Mouse (Mus musculus): ENCODE measurements around the gene Mark1. TPM values are rescaled to one million over a fixed set of nuclear protein-coding genes. Genes with fewer than 3 reads are reported as not detected.

The Mark1 gene
- total RNA-seq (2015) (0.05 and 0.13 TPM in 2 replicates), total RNA-seq (2017) (not detected in 2 replicates)

DNA sequence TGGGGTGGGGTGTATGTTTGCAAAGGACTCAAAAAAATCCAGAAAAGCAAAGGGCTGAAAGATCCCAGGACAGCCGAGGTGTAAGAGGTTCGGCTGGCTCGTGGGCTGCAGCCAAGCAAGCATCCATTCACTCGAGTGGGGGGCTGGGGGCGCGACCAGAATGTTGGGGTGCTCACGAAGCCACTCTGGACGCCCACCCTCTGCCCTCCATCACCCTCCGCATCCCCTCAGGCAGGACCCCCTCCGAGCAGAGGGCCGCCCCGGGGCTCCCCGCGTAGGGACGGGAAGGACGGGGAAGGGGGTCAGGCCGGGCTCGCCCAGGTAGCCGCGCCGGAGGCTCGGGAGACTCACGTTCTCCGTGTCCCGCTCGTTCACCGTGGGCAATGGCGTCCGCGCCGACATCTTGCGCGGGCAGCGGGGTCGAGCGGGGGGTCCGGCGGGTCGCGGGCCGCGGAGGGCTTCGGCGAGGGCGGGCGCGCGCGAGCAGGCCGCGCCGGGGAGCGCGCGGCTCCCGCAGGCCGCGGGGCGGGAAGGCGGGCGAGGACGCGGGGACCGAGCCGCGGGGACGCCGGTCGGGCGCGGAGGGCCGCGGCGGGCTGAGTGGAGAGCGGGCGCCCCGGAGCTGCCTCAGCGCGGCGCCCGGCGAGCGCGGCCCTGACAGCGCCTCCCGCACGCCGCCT, at the start of gene Mark1:
Gene Mark1 (minus strand): TSS at position 500 of the 680 bp plus-strand sequence.
- ATAC-seq (ENCODE audit: poor library complexity, severe bottlenecking) = no peak

DNA sequence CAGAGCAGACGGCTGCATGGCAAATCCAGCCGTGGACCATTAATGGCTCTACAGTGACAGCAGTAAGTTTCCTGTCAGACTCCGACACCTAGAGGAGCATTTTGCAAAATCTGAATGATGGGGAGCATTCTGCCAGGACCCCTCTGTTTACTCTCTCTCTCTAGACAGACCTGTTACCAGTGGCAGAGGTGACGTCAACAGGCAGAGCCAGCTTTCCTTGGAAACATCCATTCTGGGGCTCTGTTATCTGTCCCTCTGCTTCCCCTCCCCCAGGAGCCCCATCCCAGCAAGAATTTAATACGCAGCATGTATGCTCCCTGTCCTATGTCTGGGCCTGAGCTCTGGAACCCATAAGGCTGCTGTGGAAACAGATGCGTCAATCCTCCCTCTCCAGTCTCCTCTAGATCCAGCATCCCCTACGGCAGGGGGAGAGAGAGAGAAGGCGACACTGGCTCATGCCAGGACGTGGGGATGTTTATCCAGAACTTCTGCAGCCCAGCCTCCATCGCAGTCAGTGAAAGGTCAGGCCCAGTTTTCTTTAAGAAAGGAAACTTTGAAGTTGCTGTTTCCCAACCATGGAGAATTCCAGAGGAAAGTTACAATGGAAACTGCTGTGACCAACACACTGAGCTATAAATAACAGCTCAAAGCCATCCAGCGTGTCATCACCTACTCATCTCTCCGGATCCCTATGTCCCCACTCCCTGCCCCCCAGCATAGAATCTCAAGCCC, 48.3 kb upstream of the Mark1 start:
- ATAC-seq (ENCODE audit: poor library complexity, severe bottlenecking) = no peak

DNA sequence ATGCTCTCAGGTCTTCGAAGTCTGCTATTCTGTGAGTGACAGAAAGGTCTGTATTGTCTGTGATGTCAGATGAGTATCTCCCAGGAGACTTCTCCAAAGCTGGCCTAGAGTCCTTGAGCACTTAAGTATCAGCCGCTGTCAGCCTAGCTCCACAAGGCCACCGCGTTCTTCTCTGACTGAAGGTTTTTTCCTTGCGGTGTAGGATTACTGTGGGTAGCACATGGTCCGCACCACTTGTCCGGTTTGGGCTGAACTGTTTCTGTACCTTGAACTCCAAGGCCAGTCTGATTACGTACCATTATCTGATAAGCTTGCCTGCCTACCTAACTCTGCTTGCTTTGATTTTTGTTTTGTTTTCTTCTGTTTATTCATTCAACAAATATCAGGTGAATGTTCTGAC, 47.1 kb upstream of the Mark1 start:
- no peak for ATAC-seq (ENCODE audit: poor library complexity, severe bottlenecking)

DNA sequence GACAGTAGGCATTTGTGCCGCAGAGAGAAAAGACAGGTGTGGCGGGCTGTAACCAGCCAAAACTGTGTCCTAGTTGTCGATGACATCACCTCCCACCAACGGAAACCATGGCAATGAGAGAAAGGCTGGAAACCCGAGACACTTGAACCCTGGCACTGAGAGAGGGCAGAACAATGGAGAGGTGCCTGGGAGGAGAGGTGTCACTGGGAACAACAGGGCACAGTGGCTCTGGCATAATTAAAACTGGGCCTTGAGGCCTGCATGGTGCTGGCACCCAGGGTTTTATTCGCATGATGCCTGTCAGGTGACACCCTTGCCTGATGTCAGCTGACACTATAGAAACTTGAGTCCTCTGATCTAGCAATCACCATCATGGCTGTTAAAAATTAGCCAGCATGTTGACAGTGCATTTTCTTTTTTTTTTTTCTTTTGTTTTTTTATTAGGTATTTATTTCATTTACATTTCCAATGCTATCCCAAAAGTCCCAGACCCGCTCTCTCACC, 38.9 kb upstream of the Mark1 start:
- no peak for ATAC-seq (ENCODE audit: poor library complexity, severe bottlenecking)

DNA sequence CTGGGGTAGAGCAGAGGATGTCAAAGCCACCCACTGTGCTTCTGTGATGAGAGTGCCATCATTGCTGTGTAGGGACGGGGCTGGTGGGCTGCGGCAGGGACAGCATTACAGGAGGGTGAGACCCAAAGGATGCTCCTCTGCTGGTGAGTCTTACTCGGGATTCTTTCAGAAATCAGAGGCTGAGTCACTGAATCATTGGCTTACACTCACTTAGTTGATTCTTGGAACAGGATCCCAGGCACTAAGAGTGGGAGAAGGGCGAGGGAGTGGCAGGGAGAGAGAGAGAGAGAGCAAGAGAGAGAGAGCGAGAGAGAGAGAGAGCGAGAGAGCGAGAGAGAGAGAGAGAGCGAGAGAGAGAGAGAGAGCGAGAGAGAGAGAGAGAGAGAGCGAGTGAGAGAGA, 31.2 kb upstream of the Mark1 start:
- ATAC-seq (ENCODE audit: poor library complexity, severe bottlenecking) = no peak

DNA sequence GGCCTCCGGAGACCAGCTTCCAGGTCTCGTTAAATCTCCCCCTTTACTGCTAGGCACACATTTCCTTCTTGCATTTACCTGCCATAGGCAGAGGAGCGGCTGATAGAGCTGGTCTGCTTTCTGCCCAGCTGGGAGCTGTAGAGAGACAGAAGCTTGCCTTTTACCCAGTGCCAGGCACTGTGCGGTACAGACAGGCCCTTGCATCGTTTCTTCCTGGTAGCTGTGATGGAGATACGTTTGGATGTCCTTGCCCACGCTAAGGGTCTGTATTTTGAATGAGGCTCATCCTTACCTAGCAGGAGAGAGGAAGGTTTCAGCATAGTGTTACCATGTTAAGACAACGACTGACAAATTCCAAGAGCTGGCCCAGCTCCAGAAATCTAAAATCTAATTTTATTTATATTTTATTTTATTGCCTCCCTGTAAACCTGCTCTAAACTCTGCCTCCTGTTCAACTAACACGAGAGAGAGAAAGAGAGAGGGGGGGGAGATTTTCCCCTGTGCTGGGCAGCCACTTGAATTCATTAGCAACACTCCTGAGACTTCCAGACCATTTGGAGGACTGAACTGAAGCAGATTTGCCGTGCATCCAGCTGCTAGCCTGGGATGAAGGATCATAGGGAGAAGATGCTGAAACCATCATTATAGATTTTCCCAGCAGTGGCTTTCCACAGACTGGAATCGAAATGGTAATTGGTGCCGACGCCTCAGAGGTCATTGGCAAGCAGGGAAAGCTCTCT, 21.2 kb upstream of the Mark1 start:
- no peak for ATAC-seq (ENCODE audit: poor library complexity, severe bottlenecking)

DNA sequence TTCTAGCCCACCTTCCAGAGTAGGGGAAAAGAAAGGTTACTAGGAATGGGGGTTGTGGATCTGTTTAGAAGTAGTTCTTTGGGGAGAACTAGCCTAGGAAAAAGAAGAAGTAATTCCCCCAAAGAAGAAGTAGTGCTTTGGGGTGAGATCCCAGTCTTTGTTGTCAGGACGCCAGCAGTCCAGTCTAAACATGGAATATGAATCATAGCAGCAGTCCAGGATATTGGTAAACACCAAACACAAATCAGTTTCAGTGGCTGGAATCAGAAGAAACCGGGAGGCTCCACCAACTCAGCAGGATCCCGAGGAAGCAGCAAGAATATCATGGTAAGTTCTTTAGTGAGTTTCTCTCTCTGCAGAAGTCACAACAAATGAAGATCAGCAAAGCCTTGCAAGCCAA, 13.2 kb upstream of the Mark1 start:
- no peak for ATAC-seq (ENCODE audit: poor library complexity, severe bottlenecking)

DNA sequence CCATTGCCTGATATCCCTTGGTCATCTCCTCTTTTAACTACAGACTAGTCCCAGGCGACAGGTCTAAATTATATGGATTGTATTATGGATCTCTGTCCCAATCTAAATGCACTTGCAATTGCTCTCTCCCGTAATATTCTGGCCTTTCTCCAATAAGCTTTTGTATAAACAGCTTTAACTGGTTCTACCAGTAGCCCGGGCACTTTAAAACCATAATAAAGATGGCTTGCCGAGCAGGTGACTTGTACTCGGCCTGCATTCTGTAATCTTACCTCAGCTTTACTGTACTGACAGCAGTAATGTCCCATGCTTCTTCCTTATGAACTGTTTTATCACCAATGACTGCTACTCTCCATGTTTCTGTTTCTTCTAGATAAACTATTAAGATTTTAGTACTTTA, 7.7 kb upstream of the Mark1 start:
- ATAC-seq (ENCODE audit: poor library complexity, severe bottlenecking) = no peak

DNA sequence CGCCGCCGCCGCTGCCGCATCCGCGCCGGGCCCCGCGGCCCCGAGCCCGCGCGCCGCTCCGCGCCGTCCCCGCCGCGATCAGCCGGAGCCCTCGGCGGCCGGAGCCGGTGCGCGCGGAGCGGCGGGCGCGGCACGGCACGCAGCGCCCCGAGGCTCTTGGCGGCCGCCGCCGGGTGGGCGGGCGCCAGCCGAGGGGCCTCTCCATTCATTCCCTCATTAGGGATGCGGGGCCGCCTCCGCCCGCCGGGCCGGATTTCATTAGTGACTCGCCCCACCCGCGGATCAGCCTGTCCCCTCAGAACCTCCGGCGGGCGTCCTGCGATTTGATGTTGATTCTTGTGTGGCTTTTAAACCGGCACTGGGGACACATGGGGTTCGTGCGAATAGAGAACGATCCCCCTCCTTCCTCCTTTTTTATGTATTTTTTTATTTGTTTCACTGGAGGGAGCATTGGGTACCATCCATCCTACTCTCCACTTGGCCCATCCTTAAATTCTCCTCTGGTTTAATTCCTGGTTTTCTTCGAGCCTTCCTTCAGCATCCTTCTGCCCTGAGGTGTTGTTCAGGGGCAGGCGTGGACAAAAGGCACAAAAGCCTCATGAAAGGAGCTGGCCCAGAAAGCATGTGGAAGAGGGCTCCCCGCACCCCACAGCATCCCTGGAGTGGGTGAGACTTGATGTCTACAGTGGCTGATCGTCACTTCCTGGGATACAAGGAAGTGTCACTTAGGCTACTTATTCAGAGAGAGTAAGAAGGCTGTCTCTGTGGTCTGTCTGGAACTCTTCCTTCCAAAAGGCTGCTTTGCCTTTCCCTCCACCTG, 620 bp upstream of the Mark1 start:
- no peak for ATAC-seq (ENCODE audit: poor library complexity, severe bottlenecking)

DNA sequence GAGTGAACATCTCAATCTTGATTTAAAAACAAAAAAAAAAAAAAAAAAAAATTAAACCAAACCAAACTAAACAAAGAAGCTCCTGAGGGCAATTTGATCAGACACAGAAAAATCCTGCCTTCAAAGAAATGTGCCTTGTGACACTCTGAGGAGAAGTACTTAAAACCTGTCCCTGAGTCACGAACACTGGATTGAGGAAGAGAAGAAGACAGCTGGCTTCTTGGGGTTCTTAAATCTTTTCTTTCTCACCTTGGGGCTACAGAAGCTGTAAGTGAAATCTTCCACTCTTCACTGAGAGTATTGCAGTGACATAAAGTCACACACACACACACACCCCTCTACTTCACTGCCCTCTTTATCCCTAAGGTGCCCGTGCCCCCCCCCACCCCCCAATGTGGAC, 739 bp downstream of the Mark1 start:
- no peak for ATAC-seq (ENCODE audit: poor library complexity, severe bottlenecking)

DNA sequence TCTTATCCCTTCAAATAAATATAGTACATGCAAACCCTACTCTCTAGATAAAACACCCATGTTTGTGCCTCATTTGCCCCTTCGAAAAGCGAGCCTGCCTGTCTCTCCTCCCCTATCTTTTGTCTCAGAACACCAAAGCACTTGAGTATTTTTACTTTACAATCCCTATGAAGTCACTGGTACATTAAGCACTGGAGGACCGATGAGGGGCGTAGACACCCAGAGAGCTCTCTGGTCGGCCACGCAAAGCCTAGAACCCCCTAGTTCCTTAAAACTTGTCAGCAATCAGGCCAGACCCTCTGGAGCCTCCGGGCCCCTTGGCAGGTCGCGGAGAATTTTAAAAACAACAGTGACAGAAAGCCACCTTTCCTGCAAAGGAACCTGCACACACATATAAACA, 1.2 kb downstream of the Mark1 start:
- no peak for ATAC-seq (ENCODE audit: poor library complexity, severe bottlenecking)

DNA sequence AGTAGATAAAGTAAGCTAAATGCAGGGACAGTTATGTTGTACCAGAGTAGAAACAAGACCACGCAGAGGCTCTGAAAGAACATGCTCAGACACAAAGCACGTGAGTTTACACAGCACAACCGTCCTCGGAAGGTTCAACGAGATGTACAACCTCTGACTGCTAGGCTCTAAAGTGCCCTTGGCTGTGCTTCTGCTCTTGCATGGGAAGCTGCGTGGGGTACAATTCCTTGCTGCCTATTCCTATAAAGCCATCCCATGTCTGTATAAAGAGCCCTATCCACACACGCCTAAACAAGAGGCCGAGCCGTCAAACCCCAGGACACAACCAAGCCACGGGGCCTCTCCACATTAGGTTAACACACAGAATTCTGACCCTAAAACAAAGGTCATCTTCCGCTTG, 1.9 kb downstream of the Mark1 start:
- no peak for ATAC-seq (ENCODE audit: poor library complexity, severe bottlenecking)

DNA sequence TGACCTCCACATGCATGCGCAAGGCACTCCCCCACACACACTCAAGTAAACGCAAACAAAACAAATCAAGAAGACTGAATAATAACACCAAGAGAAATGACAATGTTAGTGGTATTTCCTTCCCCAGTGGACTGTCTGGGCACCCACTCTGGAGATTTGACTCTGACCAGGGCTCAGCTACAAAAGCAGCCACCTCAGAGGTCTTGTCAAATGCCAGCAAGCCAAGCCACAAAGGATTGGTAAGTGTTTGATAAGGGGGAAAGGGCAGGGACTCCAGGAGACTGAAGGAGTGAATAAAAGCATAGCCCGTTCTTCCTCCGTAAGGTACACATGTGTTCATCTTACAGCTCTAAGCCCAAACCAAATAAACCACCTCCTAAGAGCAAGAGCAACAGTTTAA, 4.0 kb downstream of the Mark1 start:
- ATAC-seq (ENCODE audit: poor library complexity, severe bottlenecking) = no peak

DNA sequence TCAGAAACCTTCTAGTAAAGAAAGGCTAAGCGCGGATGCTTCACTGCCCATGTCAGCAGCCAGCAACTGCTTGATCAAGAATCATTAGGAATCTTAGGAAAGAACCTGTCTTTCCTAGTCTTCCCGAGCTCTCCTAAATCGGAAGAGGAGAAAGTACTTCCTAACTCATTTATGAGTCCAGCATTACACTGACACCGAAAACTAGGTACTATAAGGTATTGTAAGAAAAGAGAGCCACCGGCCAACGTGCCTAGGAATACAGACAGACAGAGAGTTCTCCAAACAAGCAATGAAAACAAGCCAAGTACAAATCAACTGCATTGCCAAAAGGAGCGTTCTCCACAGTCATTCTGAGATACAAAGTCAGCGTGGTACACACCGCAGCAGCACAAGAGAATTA, 8.2 kb downstream of the Mark1 start:
- ATAC-seq (ENCODE audit: poor library complexity, severe bottlenecking) = no peak

DNA sequence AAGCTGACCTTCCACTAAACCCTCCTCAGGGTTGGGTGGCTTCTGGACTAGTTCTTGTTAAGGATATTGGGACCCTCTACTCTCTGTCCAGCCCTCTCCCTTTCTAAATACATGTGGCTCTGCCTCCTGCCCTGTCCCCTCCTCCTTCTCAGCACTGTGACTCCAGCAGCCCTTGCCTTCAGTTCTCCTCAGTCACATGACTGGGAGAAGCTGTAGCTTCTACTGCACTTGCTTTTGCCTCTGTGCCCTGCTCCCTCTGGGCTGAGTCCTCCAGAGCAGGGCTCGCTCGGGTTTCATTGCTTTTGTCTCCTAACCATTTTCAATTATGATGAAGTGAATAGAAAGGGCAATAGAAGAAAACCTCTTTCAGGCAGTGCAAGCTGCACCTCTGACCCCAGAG, 12.6 kb downstream of the Mark1 start:
- no peak for ATAC-seq (ENCODE audit: poor library complexity, severe bottlenecking)

DNA sequence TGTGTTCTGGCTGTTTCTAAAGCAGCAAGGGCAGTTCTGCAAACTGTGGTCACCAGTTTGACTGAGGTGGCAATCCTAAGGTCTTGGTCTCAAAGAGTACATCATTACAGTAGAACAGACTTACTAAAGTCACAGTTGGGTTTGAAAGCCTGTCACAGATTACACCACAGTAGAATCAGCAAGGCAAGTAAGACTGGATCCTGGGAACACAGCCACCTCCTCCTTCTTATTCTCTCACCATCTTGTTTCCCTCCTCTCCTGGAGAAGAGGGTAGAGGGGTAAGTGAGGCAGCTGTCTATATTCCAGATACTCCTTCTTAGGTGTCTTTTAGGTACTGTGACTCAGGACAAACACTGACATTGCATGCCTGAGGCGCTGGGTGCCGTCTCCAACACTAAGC, 14.6 kb downstream of the Mark1 start:
- no peak for ATAC-seq (ENCODE audit: poor library complexity, severe bottlenecking)

DNA sequence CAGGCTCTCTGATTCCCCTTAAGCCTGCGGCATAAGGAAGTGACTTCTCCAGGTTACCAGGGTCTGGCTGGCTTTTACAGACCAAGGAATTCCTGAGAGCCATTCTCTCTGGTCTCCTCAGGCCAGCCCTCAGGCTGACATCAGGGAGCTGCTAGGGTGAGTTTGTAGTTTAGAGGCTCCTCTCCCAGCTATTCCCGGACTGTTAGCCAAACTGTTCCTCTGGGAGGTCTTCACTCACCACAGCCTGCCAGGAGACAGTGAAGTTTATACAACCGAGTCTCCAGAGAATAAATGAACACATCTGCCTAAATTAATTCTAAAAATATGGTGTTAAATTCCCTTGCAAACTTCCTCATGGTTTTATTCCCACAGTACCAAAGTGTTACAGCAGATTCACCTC, 15.6 kb downstream of the Mark1 start:
- ATAC-seq (ENCODE audit: poor library complexity, severe bottlenecking) = no peak

DNA sequence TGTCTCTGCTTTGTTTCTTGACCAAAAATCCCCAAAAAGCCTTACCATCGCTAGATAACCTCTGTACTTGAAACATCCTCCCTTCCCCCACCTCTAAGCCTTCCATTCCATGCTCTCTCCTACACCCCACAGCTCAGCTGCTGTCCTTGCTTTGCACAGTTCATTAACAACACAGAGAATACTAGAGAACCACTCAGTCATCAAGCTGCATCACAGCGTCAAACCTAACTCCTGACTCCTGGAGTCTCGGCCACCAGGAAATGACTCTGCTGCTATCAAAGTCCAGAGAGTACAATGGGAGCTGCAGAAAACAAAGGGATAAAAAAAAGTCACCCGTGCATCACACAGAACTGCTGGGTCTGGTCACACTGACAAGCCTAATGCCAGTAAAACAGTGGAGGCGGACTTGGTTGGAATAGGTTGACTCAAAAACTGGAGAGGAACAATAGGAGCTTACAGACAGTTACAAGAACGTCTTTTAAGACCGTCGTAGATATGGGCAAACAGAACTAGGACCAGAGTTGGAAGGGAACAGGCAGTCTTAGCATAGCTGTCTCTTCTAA, 27.1 kb downstream of the Mark1 start:
- ATAC-seq (ENCODE audit: poor library complexity, severe bottlenecking) = no peak

DNA sequence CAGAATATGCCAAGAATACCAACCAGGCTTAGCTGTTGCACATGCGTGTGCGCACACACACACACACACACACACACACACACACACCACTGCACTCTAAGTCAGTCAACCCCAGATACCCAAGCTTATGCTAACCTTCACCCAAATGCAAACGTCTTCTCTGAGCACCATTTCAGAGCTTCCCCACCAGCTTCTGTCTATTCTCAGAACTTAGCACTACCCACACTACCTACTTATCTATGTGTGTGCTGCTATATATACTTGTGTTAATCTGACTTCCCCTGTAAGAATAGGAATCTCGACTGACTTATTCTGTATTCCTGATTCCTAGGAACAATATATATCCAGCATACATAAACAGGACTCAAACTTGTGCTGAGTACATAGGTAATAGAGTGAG, 30.0 kb downstream of the Mark1 start:
- no peak for ATAC-seq (ENCODE audit: poor library complexity, severe bottlenecking)

DNA sequence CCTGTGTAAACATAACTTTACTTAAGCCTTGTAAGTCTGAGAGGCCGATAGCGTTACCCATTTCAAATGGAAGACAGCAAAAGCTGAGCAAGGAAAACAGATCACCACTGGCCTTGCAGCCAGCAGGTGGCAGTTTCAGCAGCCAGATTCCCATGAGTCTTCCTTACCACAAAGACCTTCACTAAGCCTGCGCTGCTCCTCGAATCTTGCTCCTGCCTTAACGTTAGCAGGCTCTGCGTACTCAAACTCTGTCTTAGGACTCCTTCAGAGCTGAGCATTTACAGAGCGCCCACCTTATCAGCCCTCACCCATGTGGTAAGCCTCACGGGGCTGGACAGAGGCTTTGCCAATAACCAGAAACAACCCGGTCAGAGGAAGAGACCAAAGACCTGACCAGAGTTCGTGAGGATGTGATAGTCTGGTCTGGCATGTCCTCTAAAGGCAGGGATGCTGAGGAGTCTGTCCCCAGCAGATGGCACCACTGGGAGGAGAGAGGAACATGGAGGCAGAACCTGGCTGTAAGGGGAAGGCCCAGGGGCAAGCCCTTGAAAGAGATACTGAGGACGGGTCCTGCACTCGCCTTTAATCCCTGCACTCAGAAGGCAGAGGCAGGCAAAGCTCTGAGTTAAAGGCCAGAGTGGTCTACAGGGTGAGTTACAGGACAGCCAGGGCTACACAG, 33.5 kb downstream of the Mark1 start:
- ATAC-seq (ENCODE audit: poor library complexity, severe bottlenecking) = 0 out of 2 replicates have a peak, but pooled peaks have one; percentile 27
